Mouse (Mus musculus): ENCODE data around the gene Itih5. TPM values are rescaled to one million over a fixed set of nuclear protein-coding genes. Genes with fewer than 3 reads are reported as not detected.
A peak's percentile ranks its signal among the peaks of the same experiment; 100 is the strongest.

Itih5 gene
- polyA plus RNA-seq, 1 experiment, result 2.1 TPM

- 71% methylated on average over 13 of the region's 13 CpGs for whole genome bisulfite sequencing
- H3K27me3 ChIP-seq (ENCODE audit: control insufficient read depth, insufficient read depth, low read length), result no peaks in the 10 kb centered on the region
- no peak overlapping the region for H3K27ac ChIP-seq (ENCODE audit: insufficient read depth, low read length)
- TF ChIP-seq CTCF (IDR thresholded peaks at IDR 0.05; ENCODE audit: extremely low read depth, insufficient read depth, insufficient read length, insufficient replicate concordance) (no peak), POLR2A (IDR thresholded peaks at IDR 0.05; ENCODE audit: low read depth, low read length) (no peak)
- H3K36me3 ChIP-seq (ENCODE audit: control insufficient read depth, insufficient read depth, low read length), result no peaks in the 10 kb centered on the region
- no peak overlapping the region for H3K4me3 ChIP-seq (ENCODE audit: extremely low read depth, insufficient read depth, insufficient read length)
- H3K4me1 ChIP-seq (ENCODE audit: control insufficient read depth, insufficient read depth, insufficient read length), result no peaks in the 10 kb centered on the region
- no peak for DNase-seq (ENCODE audit: low read depth in 1 of 2, low spot score in 2 of 2)
Observed at GRCm38 (mm10) chr2:10285975-10286374, 132.6 kb downstream of the Itih5 start.

GRCm38 (mm10) chr2:10288142-10288831, 134.9 kb downstream of the Itih5 start:
- Histone ChIP-seq H3K36me3 (ENCODE audit: control insufficient read depth, insufficient read depth, low read length) (no peaks in the 10 kb centered on the region), H3K27ac (ENCODE audit: insufficient read depth, low read length) (no peak overlapping the region), H3K4me3 (ENCODE audit: extremely low read depth, insufficient read depth, insufficient read length) (no peak overlapping the region), H3K27me3 (ENCODE audit: control insufficient read depth, insufficient read depth, low read length) (no peaks in the 10 kb centered on the region), H3K4me1 (ENCODE audit: control insufficient read depth, insufficient read depth, insufficient read length) (no peaks in the 10 kb centered on the region)
- peak; percentile 60; the same call in 1 of the 2 replicates for TF ChIP-seq CTCF (IDR thresholded peaks at IDR 0.05; ENCODE audit: extremely low read depth, insufficient read depth, insufficient read length, insufficient replicate concordance)
- no peak for TF ChIP-seq POLR2A (IDR thresholded peaks at IDR 0.05; ENCODE audit: low read depth, low read length)
- 11% methylated on average over 12 of the region's 12 CpGs for WGBS
- DNase-seq (ENCODE audit: low read depth in 1 of 2, low spot score in 2 of 2), result peak; percentile 55 to 58

- no peak for TF ChIP-seq CTCF (IDR thresholded peaks at IDR 0.05; ENCODE audit: extremely low read depth, insufficient read depth, insufficient read length, insufficient replicate concordance)
- TF ChIP-seq POLR2A (IDR thresholded peaks at IDR 0.05; ENCODE audit: low read depth, low read length), result no peak
- Histone ChIP-seq H3K36me3 (ENCODE audit: control insufficient read depth, insufficient read depth, low read length) (no peaks in the 10 kb centered on the region), H3K27ac (ENCODE audit: insufficient read depth, low read length) (no peak overlapping the region), H3K27me3 (ENCODE audit: control insufficient read depth, insufficient read depth, low read length) (no peaks in the 10 kb centered on the region), H3K4me3 (ENCODE audit: extremely low read depth, insufficient read depth, insufficient read length) (no peak overlapping the region), H3K4me1 (ENCODE audit: control insufficient read depth, insufficient read depth, insufficient read length) (no peaks in the 10 kb centered on the region)
- WGBS, result 0% methylated on average over 1 of the region's 1 CpGs
- DNase-seq (ENCODE audit: low read depth in 1 of 2, low spot score in 2 of 2), result no peak
Observed at GRCm38 (mm10) chr2:10288881-10289280, 135.5 kb downstream of the Itih5 start.

GRCm38 (mm10) chr2:10290115-10290514, 136.7 kb downstream of the Itih5 start:
- TF ChIP-seq CTCF (IDR thresholded peaks at IDR 0.05; ENCODE audit: extremely low read depth, insufficient read depth, insufficient read length, insufficient replicate concordance) (no peak), POLR2A (IDR thresholded peaks at IDR 0.05; ENCODE audit: low read depth, low read length) (no peak)
- H3K4me3 ChIP-seq (ENCODE audit: extremely low read depth, insufficient read depth, insufficient read length), result no peak overlapping the region
- H3K27me3 ChIP-seq (ENCODE audit: control insufficient read depth, insufficient read depth, low read length), result no peaks in the 10 kb centered on the region
- H3K4me1 ChIP-seq (ENCODE audit: control insufficient read depth, insufficient read depth, insufficient read length), result no peaks in the 10 kb centered on the region
- H3K27ac ChIP-seq (ENCODE audit: insufficient read depth, low read length), result no peak overlapping the region
- WGBS, result 90% methylated on average over 7 of the region's 7 CpGs
- no peaks in the 10 kb centered on the region for H3K36me3 ChIP-seq (ENCODE audit: control insufficient read depth, insufficient read depth, low read length)
- no peak for DNase-seq (ENCODE audit: low read depth in 1 of 2, low spot score in 2 of 2)

- H3K36me3 ChIP-seq (ENCODE audit: control insufficient read depth, insufficient read depth, low read length), result no peaks in the 10 kb centered on the region
- TF ChIP-seq CTCF (IDR thresholded peaks at IDR 0.05; ENCODE audit: extremely low read depth, insufficient read depth, insufficient read length, insufficient replicate concordance) (no peak), POLR2A (IDR thresholded peaks at IDR 0.05; ENCODE audit: low read depth, low read length) (no peak)
- WGBS, result 59% methylated on average over 10 of the region's 10 CpGs
Observed at GRCm38 (mm10) chr2:10293556-10294206, 140.3 kb downstream of the Itih5 start.

GRCm38 (mm10) chr2:10295908-10296307, 142.5 kb downstream of the Itih5 start:
- no peaks in the 10 kb centered on the region for H3K36me3 ChIP-seq (ENCODE audit: control insufficient read depth, insufficient read depth, low read length)
- TF ChIP-seq POLR2A (IDR thresholded peaks at IDR 0.05; ENCODE audit: low read depth, low read length) (no peak), CTCF (IDR thresholded peaks at IDR 0.05; ENCODE audit: extremely low read depth, insufficient read depth, insufficient read length, insufficient replicate concordance) (no peak)
- no peak overlapping the region for H3K27ac ChIP-seq (ENCODE audit: insufficient read depth, low read length)
- H3K4me3 ChIP-seq (ENCODE audit: extremely low read depth, insufficient read depth, insufficient read length), result no peak overlapping the region
- peaks cover 2% of the 10 kb centered on the region; the same call in 1 of the 2 replicates for H3K27me3 ChIP-seq (ENCODE audit: control insufficient read depth, insufficient read depth, low read length)
- 20% methylated on average over 11 of the region's 11 CpGs for WGBS
- DNase-seq (ENCODE audit: low read depth in 1 of 2, low spot score in 2 of 2), result no peak
- no peaks in the 10 kb centered on the region for H3K4me1 ChIP-seq (ENCODE audit: control insufficient read depth, insufficient read depth, insufficient read length)

More at GRCm38 (mm10) chr2:10293556-10294206, 140.3 kb downstream of the Itih5 start:
- Histone ChIP-seq H3K4me3 (ENCODE audit: extremely low read depth, insufficient read depth, insufficient read length) (no peak overlapping the region), H3K4me1 (ENCODE audit: control insufficient read depth, insufficient read depth, insufficient read length) (no peaks in the 10 kb centered on the region), H3K27ac (ENCODE audit: insufficient read depth, low read length) (no peak overlapping the region), H3K27me3 (ENCODE audit: control insufficient read depth, insufficient read depth, low read length) (peaks cover 2% of the 10 kb centered on the region; the same call in 1 of the 2 replicates)
- DNase-seq (ENCODE audit: low read depth in 1 of 2, low spot score in 2 of 2), result no peak

DNA sequence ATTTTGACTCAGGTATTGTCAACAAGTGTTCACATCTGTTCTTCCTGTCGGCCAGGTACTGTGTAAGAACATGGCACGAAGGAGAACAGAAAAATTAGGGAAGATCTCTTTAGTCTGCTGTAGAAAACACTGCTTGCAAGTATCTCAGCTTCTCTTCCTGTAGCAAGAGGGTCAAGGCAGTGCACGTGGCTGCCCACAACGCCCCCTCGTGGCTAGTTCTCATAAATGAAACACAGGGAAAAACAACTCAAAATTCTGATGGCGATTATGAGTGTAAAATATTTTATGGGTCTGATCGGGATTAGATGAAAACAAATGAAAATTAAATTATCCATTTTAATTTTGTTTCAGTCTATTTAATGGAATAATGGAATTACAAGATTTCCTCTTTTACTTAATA, 146.9 kb downstream of the Itih5 start:
- TF ChIP-seq CTCF (IDR thresholded peaks at IDR 0.05; ENCODE audit: extremely low read depth, insufficient read depth, insufficient read length, insufficient replicate concordance), result no peak
- TF ChIP-seq POLR2A (IDR thresholded peaks at IDR 0.05; ENCODE audit: low read depth, low read length), result no peak
- Histone ChIP-seq H3K27me3 (ENCODE audit: control insufficient read depth, insufficient read depth, low read length) (peaks cover 2% of the 10 kb centered on the region; the same call in 1 of the 2 replicates), H3K27ac (ENCODE audit: insufficient read depth, low read length) (no peak overlapping the region), H3K4me3 (ENCODE audit: extremely low read depth, insufficient read depth, insufficient read length) (no peak overlapping the region), H3K4me1 (ENCODE audit: control insufficient read depth, insufficient read depth, insufficient read length) (no peaks in the 10 kb centered on the region), H3K36me3 (ENCODE audit: control insufficient read depth, insufficient read depth, low read length) (no peaks in the 10 kb centered on the region)
- DNase-seq (ENCODE audit: low read depth in 1 of 2, low spot score in 2 of 2), result no peak
- 53% methylated on average over 7 of the region's 7 CpGs for WGBS
